Mouse (Mus musculus): ENCODE measurements around the gene Etl4. TPM values are rescaled to one million over a fixed set of nuclear protein-coding genes. Genes with fewer than 3 reads are reported as not detected.

The Etl4 gene
- polyA plus RNA-seq, 1 experiment = 7.4 TPM

GRCm38 (mm10) chr2:20759045-20759662, 849.6 kb downstream of the Etl4 start:
- TF ChIP-seq POLR2AphosphoS2 (IDR thresholded peaks at IDR 0.05; ENCODE audit: insufficient read length, low read depth) = no peak
- no peak for TF ChIP-seq REST (IDR thresholded peaks at IDR 0.05; ENCODE audit: insufficient read depth, insufficient read length)
- TF ChIP-seq USF1 (IDR thresholded peaks at IDR 0.05; ENCODE audit: low read depth) = no peak
- TF ChIP-seq TCF12 (IDR thresholded peaks at IDR 0.05; ENCODE audit: insufficient read depth, poor library complexity, severe bottlenecking) = no peak
- TF ChIP-seq SRF (IDR thresholded peaks at IDR 0.05; ENCODE audit: control insufficient read depth, insufficient read length, low read depth) = no peak
- no peak overlapping the region for H3K4me2 ChIP-seq (ENCODE audit: low read depth)
- H3K79me2 ChIP-seq (ENCODE audit: control insufficient read depth, insufficient read depth) = no peaks in the 10 kb centered on the region
- no peak overlapping the region for H3K4me3 ChIP-seq
- H3ac ChIP-seq (ENCODE audit: control insufficient read depth, insufficient read length) = no peak overlapping the region
- peaks cover 12% of the 10 kb centered on the region for H3K36me3 ChIP-seq (ENCODE audit: control insufficient read depth, insufficient read depth)
- no peaks in the 10 kb centered on the region for H3K27me3 ChIP-seq (ENCODE audit: control insufficient read depth, insufficient read depth, insufficient read length)

- H3K4me2 ChIP-seq (ENCODE audit: low read depth) = no peak overlapping the region
- H3K4me3 ChIP-seq = no peak overlapping the region
- no peak overlapping the region for H3ac ChIP-seq (ENCODE audit: control insufficient read depth, insufficient read length)
- H3K36me3 ChIP-seq (ENCODE audit: control insufficient read depth, insufficient read depth) = peaks cover 12% of the 10 kb centered on the region
- no peaks in the 10 kb centered on the region for H3K27me3 ChIP-seq (ENCODE audit: control insufficient read depth, insufficient read depth, insufficient read length)
- TF ChIP-seq REST (IDR thresholded peaks at IDR 0.05; ENCODE audit: insufficient read depth, insufficient read length) (no peak), MYOG (IDR thresholded peaks at IDR 0.05; ENCODE audit: control insufficient read depth in 1 of 3, insufficient read depth in 1 of 3, insufficient read length in 2 of 3, low read depth in 2 of 3) (no peak), TCF3 (IDR thresholded peaks at IDR 0.05; ENCODE audit: insufficient read length, low read depth) (no peak), MAX (IDR thresholded peaks at IDR 0.05; ENCODE audit: low read depth) (no peak), MYOD1 (IDR thresholded peaks at IDR 0.05; ENCODE audit: control insufficient read depth in 1 of 3, insufficient read length in 2 of 3, low read depth in 2 of 3) (no peak), USF1 (IDR thresholded peaks at IDR 0.05; ENCODE audit: low read depth) (no peak), CEBPB (IDR thresholded peaks at IDR 0.05; ENCODE audit: insufficient read depth, poor library complexity, severe bottlenecking) (no peak), POLR2A (IDR thresholded peaks at IDR 0.05; ENCODE audit: insufficient read length, low read depth) (no peak), POLR2AphosphoS2 (IDR thresholded peaks at IDR 0.05; ENCODE audit: insufficient read length, low read depth) (no peak), E2F4 (IDR thresholded peaks at IDR 0.05; ENCODE audit: insufficient read depth) (no peak), TCF12 (IDR thresholded peaks at IDR 0.05; ENCODE audit: insufficient read depth, poor library complexity, severe bottlenecking) (no peak), SRF (IDR thresholded peaks at IDR 0.05; ENCODE audit: control insufficient read depth, insufficient read length, low read depth) (no peak)
- no peaks in the 10 kb centered on the region for H3K79me2 ChIP-seq (ENCODE audit: control insufficient read depth, insufficient read depth)
These were observed 851.7 kb downstream of the Etl4 start for GRCm38 (mm10) chr2:20761320-20761719.

GRCm38 (mm10) chr2:20761751-20762150, 852.2 kb downstream of the Etl4 start:
- Histone ChIP-seq H3ac (ENCODE audit: control insufficient read depth, insufficient read length) (no peak overlapping the region), H3K4me2 (ENCODE audit: low read depth) (no peak overlapping the region), H3K36me3 (ENCODE audit: control insufficient read depth, insufficient read depth) (peaks cover 12% of the 10 kb centered on the region), H3K79me2 (ENCODE audit: control insufficient read depth, insufficient read depth) (no peaks in the 10 kb centered on the region), H3K27me3 (ENCODE audit: control insufficient read depth, insufficient read depth, insufficient read length) (no peaks in the 10 kb centered on the region), H3K4me3 (no peak overlapping the region)
- TF ChIP-seq CEBPB (IDR thresholded peaks at IDR 0.05; ENCODE audit: insufficient read depth, poor library complexity, severe bottlenecking) = no peak
- TF ChIP-seq MYOG (IDR thresholded peaks at IDR 0.05; ENCODE audit: control insufficient read depth in 1 of 3, insufficient read depth in 1 of 3, insufficient read length in 2 of 3, low read depth in 2 of 3) = no peak
- no peak for TF ChIP-seq USF1 (IDR thresholded peaks at IDR 0.05; ENCODE audit: low read depth)
- TF ChIP-seq POLR2A (IDR thresholded peaks at IDR 0.05; ENCODE audit: insufficient read length, low read depth) = no peak
- no peak for TF ChIP-seq MYOD1 (IDR thresholded peaks at IDR 0.05; ENCODE audit: control insufficient read depth in 1 of 3, insufficient read length in 2 of 3, low read depth in 2 of 3)
- no peak for TF ChIP-seq E2F4 (IDR thresholded peaks at IDR 0.05; ENCODE audit: insufficient read depth)
- no peak for TF ChIP-seq REST (IDR thresholded peaks at IDR 0.05; ENCODE audit: insufficient read depth, insufficient read length)
- no peak for TF ChIP-seq POLR2AphosphoS2 (IDR thresholded peaks at IDR 0.05; ENCODE audit: insufficient read length, low read depth)
- TF ChIP-seq TCF3 (IDR thresholded peaks at IDR 0.05; ENCODE audit: insufficient read length, low read depth) = no peak
- no peak for TF ChIP-seq MAX (IDR thresholded peaks at IDR 0.05; ENCODE audit: low read depth)
- TF ChIP-seq TCF12 (IDR thresholded peaks at IDR 0.05; ENCODE audit: insufficient read depth, poor library complexity, severe bottlenecking) = no peak
- TF ChIP-seq SRF (IDR thresholded peaks at IDR 0.05; ENCODE audit: control insufficient read depth, insufficient read length, low read depth) = no peak

GRCm38 (mm10) chr2:20763511-20764212, 854.1 kb downstream of the Etl4 start:
- TF ChIP-seq MYOD1 (IDR thresholded peaks at IDR 0.05; ENCODE audit: control insufficient read depth in 1 of 3, insufficient read length in 2 of 3, low read depth in 2 of 3) (peak in 1 of 3 experiments; percentile 11), CEBPB (IDR thresholded peaks at IDR 0.05; ENCODE audit: insufficient read depth, poor library complexity, severe bottlenecking) (no peak)
- no peak overlapping the region for H3K4me2 ChIP-seq (ENCODE audit: low read depth)
- H3K4me3 ChIP-seq = no peak overlapping the region
- H3K79me2 ChIP-seq (ENCODE audit: control insufficient read depth, insufficient read depth) = no peaks in the 10 kb centered on the region
- H3ac ChIP-seq (ENCODE audit: control insufficient read depth, insufficient read length) = no peak overlapping the region
- no peaks in the 10 kb centered on the region for H3K27me3 ChIP-seq (ENCODE audit: control insufficient read depth, insufficient read depth, insufficient read length)
- peaks cover 19% of the 10 kb centered on the region for H3K36me3 ChIP-seq (ENCODE audit: control insufficient read depth, insufficient read depth)

- Histone ChIP-seq H3K4me2 (ENCODE audit: low read depth) (no peak overlapping the region), H3K79me2 (ENCODE audit: control insufficient read depth, insufficient read depth) (no peaks in the 10 kb centered on the region), H3K4me3 (no peak overlapping the region), H3K27me3 (ENCODE audit: control insufficient read depth, insufficient read depth, insufficient read length) (no peaks in the 10 kb centered on the region), H3ac (ENCODE audit: control insufficient read depth, insufficient read length) (no peak overlapping the region), H3K36me3 (ENCODE audit: control insufficient read depth, insufficient read depth) (peaks cover 19% of the 10 kb centered on the region)
- no peak for TF ChIP-seq POLR2A (IDR thresholded peaks at IDR 0.05; ENCODE audit: insufficient read length, low read depth)
- TF ChIP-seq SRF (IDR thresholded peaks at IDR 0.05; ENCODE audit: control insufficient read depth, insufficient read length, low read depth) = no peak
- TF ChIP-seq MYOG (IDR thresholded peaks at IDR 0.05; ENCODE audit: control insufficient read depth in 1 of 3, insufficient read depth in 1 of 3, insufficient read length in 2 of 3, low read depth in 2 of 3) = peak in 1 of 3 experiments; percentile 6
- TF ChIP-seq TCF12 (IDR thresholded peaks at IDR 0.05; ENCODE audit: insufficient read depth, poor library complexity, severe bottlenecking) = no peak
- no peak for TF ChIP-seq MAX (IDR thresholded peaks at IDR 0.05; ENCODE audit: low read depth)
- peak in 1 of 3 experiments; percentile 12 for TF ChIP-seq MYOD1 (IDR thresholded peaks at IDR 0.05; ENCODE audit: control insufficient read depth in 1 of 3, insufficient read length in 2 of 3, low read depth in 2 of 3)
- no peak for TF ChIP-seq POLR2AphosphoS2 (IDR thresholded peaks at IDR 0.05; ENCODE audit: insufficient read length, low read depth)
- TF ChIP-seq TCF3 (IDR thresholded peaks at IDR 0.05; ENCODE audit: insufficient read length, low read depth) = no peak
- TF ChIP-seq REST (IDR thresholded peaks at IDR 0.05; ENCODE audit: insufficient read depth, insufficient read length) = no peak
- TF ChIP-seq USF1 (IDR thresholded peaks at IDR 0.05; ENCODE audit: low read depth) = no peak
- TF ChIP-seq E2F4 (IDR thresholded peaks at IDR 0.05; ENCODE audit: insufficient read depth) = no peak
- TF ChIP-seq CEBPB (IDR thresholded peaks at IDR 0.05; ENCODE audit: insufficient read depth, poor library complexity, severe bottlenecking) = no peak
These were observed 855.0 kb downstream of the Etl4 start for GRCm38 (mm10) chr2:20764566-20765090.

Measured in myocyte (in vitro differentiated cells).